Mouse (Mus musculus): Measurements from ENCODE around the gene Plekhm1. TPM values are rescaled to one million over a fixed set of nuclear protein-coding genes. Genes with fewer than 3 reads are reported as not detected.

Gene Plekhm1
- polyA plus RNA-seq, 1 experiment from 2014 or later, result 6.7 TPM

- peaks cover 37% of the 10 kb centered on the region for H3K4me1 ChIP-seq
- peak overlapping the region; percentile 25; the same call in 1 of the 2 replicates for H3K4me3 ChIP-seq
- H3K27me3 ChIP-seq (ENCODE audit: insufficient read depth, poor library complexity, severe bottlenecking), result peaks cover 56% of the 10 kb centered on the region
- peaks cover 8% of the 10 kb centered on the region; the same call in 1 of the 2 replicates for H3K36me3 ChIP-seq
- no peak for DNase-seq (ENCODE audit: low spot score)
- 20% methylated on average over 11 of the region's 11 CpGs for WGBS
- peak overlapping the region; percentile 37; the same call in 1 of the 2 replicates for H3K27ac ChIP-seq
- H3K9me3 ChIP-seq, result peaks cover 8% of the 10 kb centered on the region; the same call in 1 of the 2 replicates
Observed at GRCm38 (mm10) chr11:103356032-103356571, 56.4 kb downstream of the Plekhm1 start.

- H3K36me3 ChIP-seq, result peaks cover 8% of the 10 kb centered on the region; the same call in 1 of the 2 replicates
- peaks cover 28% of the 10 kb centered on the region for H3K4me1 ChIP-seq
- no peak overlapping the region for H3K4me3 ChIP-seq
- 28% methylated on average over 11 of the region's 11 CpGs for WGBS
- peaks cover 8% of the 10 kb centered on the region; the same call in 1 of the 2 replicates for H3K9me3 ChIP-seq
- DNase-seq (ENCODE audit: low spot score), result no peak
- H3K27me3 ChIP-seq (ENCODE audit: insufficient read depth, poor library complexity, severe bottlenecking), result peaks cover 48% of the 10 kb centered on the region
- no peak overlapping the region for H3K27ac ChIP-seq
Observed at GRCm38 (mm10) chr11:103355251-103355650, 57.2 kb downstream of the Plekhm1 start.

GRCm38 (mm10) chr11:103354033-103354432 is 58.5 kb downstream of the Plekhm1 start:
- no peak overlapping the region for H3K4me3 ChIP-seq

GRCm38 (mm10) chr11:103352239-103352814 is 60.2 kb downstream of the Plekhm1 start:
- no peak for DNase-seq (ENCODE audit: low spot score)
- peaks cover 8% of the 10 kb centered on the region; the same call in 1 of the 2 replicates for H3K9me3 ChIP-seq
- peaks cover 8% of the 10 kb centered on the region; the same call in 1 of the 2 replicates for H3K36me3 ChIP-seq
- WGBS, result 81% methylated on average over 5 of the region's 5 CpGs
- no peak overlapping the region for H3K27ac ChIP-seq
- peaks cover 15% of the 10 kb centered on the region for H3K4me1 ChIP-seq
- H3K4me3 ChIP-seq, result no peak overlapping the region
- peaks cover 25% of the 10 kb centered on the region for H3K27me3 ChIP-seq (ENCODE audit: insufficient read depth, poor library complexity, severe bottlenecking)

More at GRCm38 (mm10) chr11:103354033-103354432, 58.5 kb downstream of the Plekhm1 start:
- no peak overlapping the region for H3K27ac ChIP-seq
- WGBS, result 70% methylated on average over 3 of the region's 3 CpGs
- DNase-seq (ENCODE audit: low spot score), result no peak
- H3K27me3 ChIP-seq (ENCODE audit: insufficient read depth, poor library complexity, severe bottlenecking), result peaks cover 42% of the 10 kb centered on the region
- peaks cover 8% of the 10 kb centered on the region; the same call in 1 of the 2 replicates for H3K9me3 ChIP-seq
- H3K4me1 ChIP-seq, result peaks cover 19% of the 10 kb centered on the region
- H3K36me3 ChIP-seq, result peaks cover 8% of the 10 kb centered on the region; the same call in 1 of the 2 replicates

- WGBS, result 86% methylated on average over 12 of the region's 12 CpGs
- Histone ChIP-seq H3K27ac (no peak overlapping the region), H3K4me1 (peaks cover 18% of the 10 kb centered on the region), H3K36me3 (peaks cover 8% of the 10 kb centered on the region; the same call in 1 of the 2 replicates), H3K9me3 (peaks cover 8% of the 10 kb centered on the region; the same call in 1 of the 2 replicates), H3K4me3 (no peak overlapping the region), H3K27me3 (ENCODE audit: insufficient read depth, poor library complexity, severe bottlenecking) (peaks cover 10% of the 10 kb centered on the region)
- DNase-seq (ENCODE audit: low spot score), result no peak
Observed at GRCm38 (mm10) chr11:103350711-103351315, 61.7 kb downstream of the Plekhm1 start.

GRCm38 (mm10) chr11:103349699-103350098 is 62.8 kb downstream of the Plekhm1 start:
- H3K36me3 ChIP-seq, result peaks cover 8% of the 10 kb centered on the region; the same call in 1 of the 2 replicates
- H3K9me3 ChIP-seq, result peaks cover 8% of the 10 kb centered on the region; the same call in 1 of the 2 replicates
- peaks cover 14% of the 10 kb centered on the region for H3K4me1 ChIP-seq
- 67% methylated on average over 2 of the region's 2 CpGs for WGBS
- DNase-seq (ENCODE audit: low spot score), result no peak
- H3K27me3 ChIP-seq (ENCODE audit: insufficient read depth, poor library complexity, severe bottlenecking), result peaks cover under 1% of the 10 kb centered on the region
- H3K27ac ChIP-seq, result no peak overlapping the region
- no peak overlapping the region for H3K4me3 ChIP-seq

- Histone ChIP-seq H3K27me3 (ENCODE audit: insufficient read depth, poor library complexity, severe bottlenecking) (no peaks in the 10 kb centered on the region), H3K36me3 (no peaks in the 10 kb centered on the region), H3K9me3 (no peaks in the 10 kb centered on the region), H3K4me1 (peaks cover 32% of the 10 kb centered on the region), H3K27ac (peak overlapping the region; percentile 23; the same call in 1 of the 2 replicates), H3K4me3 (no peak overlapping the region)
- 62% methylated on average over 5 of the region's 5 CpGs for WGBS
- no peak for DNase-seq (ENCODE audit: low spot score)
Observed at GRCm38 (mm10) chr11:103346657-103347056, 65.8 kb downstream of the Plekhm1 start.

- Histone ChIP-seq H3K27me3 (ENCODE audit: insufficient read depth, poor library complexity, severe bottlenecking) (no peaks in the 10 kb centered on the region), H3K4me1 (peaks cover 32% of the 10 kb centered on the region), H3K4me3 (no peak overlapping the region), H3K9me3 (no peaks in the 10 kb centered on the region), H3K36me3 (no peaks in the 10 kb centered on the region), H3K27ac (no peak overlapping the region)
- WGBS, result 57% methylated on average over 7 of the region's 7 CpGs
- no peak for DNase-seq (ENCODE audit: low spot score)
Observed at GRCm38 (mm10) chr11:103346236-103346635, 66.3 kb downstream of the Plekhm1 start.

- Histone ChIP-seq H3K4me3 (0 out of 2 replicates have a peak overlapping the region, but pooled peaks have one; percentile 12), H3K4me1 (peaks cover 32% of the 10 kb centered on the region), H3K36me3 (no peaks in the 10 kb centered on the region), H3K27ac (no peak overlapping the region), H3K27me3 (ENCODE audit: insufficient read depth, poor library complexity, severe bottlenecking) (0 out of 2 replicates have a peak, but pooled peaks cover 6% of the 10 kb centered on the region), H3K9me3 (no peaks in the 10 kb centered on the region)
- DNase-seq (ENCODE audit: low spot score), result no peak
- WGBS, result 77% methylated on average over 7 of the region's 7 CpGs
Observed at GRCm38 (mm10) chr11:103345408-103346091, 66.9 kb downstream of the Plekhm1 start.

GRCm38 (mm10) chr11:103344494-103345332 is 67.8 kb downstream of the Plekhm1 start:
- H3K27me3 ChIP-seq (ENCODE audit: insufficient read depth, poor library complexity, severe bottlenecking), result peaks cover 12% of the 10 kb centered on the region
- 72% methylated on average over 19 of the region's 19 CpGs for WGBS
- H3K4me1 ChIP-seq, result peaks cover 38% of the 10 kb centered on the region
- no peak overlapping the region for H3K4me3 ChIP-seq
- DNase-seq (ENCODE audit: low spot score), result no peak
- H3K36me3 ChIP-seq, result no peaks in the 10 kb centered on the region
- H3K27ac ChIP-seq, result 0 out of 2 replicates have a peak overlapping the region, but pooled peaks have one; percentile 56
- H3K9me3 ChIP-seq, result no peaks in the 10 kb centered on the region

GRCm38 (mm10) chr11:103343881-103344280 is 68.6 kb downstream of the Plekhm1 start:
- H3K27me3 ChIP-seq (ENCODE audit: insufficient read depth, poor library complexity, severe bottlenecking), result peaks cover 21% of the 10 kb centered on the region
- H3K4me1 ChIP-seq, result peaks cover 43% of the 10 kb centered on the region
- H3K9me3 ChIP-seq, result no peaks in the 10 kb centered on the region
- 0 out of 2 replicates have a peak overlapping the region, but pooled peaks have one; percentile 5 for H3K4me3 ChIP-seq
- peak overlapping the region; percentile 56; the same call in 1 of the 2 replicates for H3K27ac ChIP-seq
- H3K36me3 ChIP-seq, result no peaks in the 10 kb centered on the region
- no peak for DNase-seq (ENCODE audit: low spot score)
- 74% methylated on average over 1 of the region's 1 CpGs for WGBS

- H3K36me3 ChIP-seq, result no peaks in the 10 kb centered on the region
- no peaks in the 10 kb centered on the region for H3K9me3 ChIP-seq
- H3K4me1 ChIP-seq, result peaks cover 43% of the 10 kb centered on the region
- 0 out of 2 replicates have a peak overlapping the region, but pooled peaks have one; percentile 56 for H3K27ac ChIP-seq
- DNase-seq (ENCODE audit: low spot score), result no peak
- H3K27me3 ChIP-seq (ENCODE audit: insufficient read depth, poor library complexity, severe bottlenecking), result peaks cover 27% of the 10 kb centered on the region
- WGBS, result 82% methylated on average over 6 of the region's 6 CpGs
- no peak overlapping the region for H3K4me3 ChIP-seq
Observed at GRCm38 (mm10) chr11:103343063-103343462, 69.4 kb downstream of the Plekhm1 start.
